Mouse (Mus musculus) NIH3T3 (cell line): ENCODE measurements around the gene Slc6a20b.
"Not testable (repeated sequence)": the region's sequence is repeated elsewhere in the genome, so short reads cannot be mapped to it uniquely, and the experiment has no call there.

ENCODE experiments used
- DNase-seq: peaks from one replicate; pipeline ENCODE4 v3.0.0-alpha.2; 2012; ENCODE audit warnings: low read depth

The Slc6a20b gene

DNA sequence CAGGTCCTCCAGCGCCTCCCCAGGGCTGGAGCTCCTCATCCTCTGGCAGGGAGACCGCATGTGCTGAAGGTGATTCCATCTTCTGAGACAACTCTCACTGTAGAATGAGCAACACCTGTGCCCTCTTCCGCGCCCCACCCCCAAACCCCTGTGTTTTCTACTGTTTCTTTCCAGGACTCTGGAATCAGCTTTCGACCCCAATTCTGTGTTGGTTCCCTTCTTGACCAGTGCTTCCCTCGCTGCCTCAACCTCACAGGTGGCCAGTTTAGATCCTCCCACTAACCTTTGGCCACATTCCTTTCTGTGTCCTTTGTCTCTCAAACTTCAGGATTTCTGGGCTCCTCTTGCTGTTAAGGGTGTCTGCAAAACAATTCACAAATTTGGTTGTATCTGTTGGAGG, at the start of gene Slc6a20b:
Gene Slc6a20b, minus strand, starts transcription at position 285 of the 400 bp plus-strand sequence.
- DNase-seq = no peak

DNA sequence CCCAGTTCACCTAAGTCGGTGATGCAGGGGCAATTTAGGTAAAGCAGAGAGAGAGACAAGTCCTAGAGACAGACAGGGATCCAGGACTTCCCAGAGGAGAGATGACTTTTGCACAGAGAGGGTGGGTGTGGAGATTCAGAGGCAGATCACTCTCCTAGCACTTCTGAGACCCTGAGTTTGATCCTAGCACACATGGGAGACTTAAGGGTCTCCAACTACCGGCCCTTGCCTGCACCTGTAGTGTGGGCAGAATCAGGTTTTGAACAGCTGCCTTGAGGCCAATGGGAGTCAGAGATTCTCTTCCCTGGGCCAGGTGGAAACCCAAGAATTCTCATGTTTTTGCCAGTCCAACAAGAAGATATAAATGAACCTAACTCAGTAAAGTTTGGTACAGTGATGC, 46.8 kb upstream of the Slc6a20b start:
- DNase-seq = no peak

DNA sequence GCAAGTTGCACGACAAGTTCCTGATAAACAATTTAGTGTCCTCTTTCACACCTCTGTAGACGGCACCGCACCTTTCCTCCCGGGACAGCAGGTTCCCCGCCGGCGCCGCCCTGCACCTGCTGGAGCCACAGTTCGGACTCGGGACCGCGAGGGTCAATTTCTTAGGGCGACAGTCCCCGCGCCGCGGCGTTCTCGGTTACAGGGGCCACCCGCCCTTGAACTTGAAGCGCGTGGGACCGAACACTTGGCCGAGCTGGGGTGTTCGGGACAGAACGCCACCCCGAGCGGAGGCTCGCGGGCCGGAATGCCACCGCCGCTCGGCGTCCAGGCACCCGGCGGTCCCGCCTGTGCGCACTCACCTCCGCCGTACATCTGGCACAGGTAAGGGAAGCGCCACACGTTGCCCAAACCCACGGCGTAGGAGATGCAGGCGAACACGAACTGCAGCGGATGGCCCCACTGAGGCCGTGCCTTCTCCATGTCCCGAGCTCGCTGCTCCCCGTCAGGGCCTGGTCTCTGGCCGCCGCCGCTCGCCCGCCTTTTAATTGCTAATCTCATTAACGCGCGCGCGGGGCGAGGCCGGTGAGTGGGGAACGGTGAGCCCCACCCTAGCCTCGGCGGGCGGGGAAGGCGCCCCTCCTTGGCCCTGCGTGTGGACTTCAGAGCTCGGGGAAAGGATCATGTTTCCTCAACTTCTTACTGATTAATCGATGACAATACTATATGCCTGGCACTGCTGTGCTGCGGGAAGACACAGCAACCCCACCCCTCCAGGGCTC, 46.2 kb upstream of the Slc6a20b start, which contains the start of the genes Ccr9 and Slc6a20a:
Gene Ccr9, plus strand, starts transcription at position 113 of the 779 bp plus-strand sequence.
Gene Slc6a20a, minus strand, starts transcription at position 559 of the 779 bp plus-strand sequence.
- DNase-seq = no peak

DNA sequence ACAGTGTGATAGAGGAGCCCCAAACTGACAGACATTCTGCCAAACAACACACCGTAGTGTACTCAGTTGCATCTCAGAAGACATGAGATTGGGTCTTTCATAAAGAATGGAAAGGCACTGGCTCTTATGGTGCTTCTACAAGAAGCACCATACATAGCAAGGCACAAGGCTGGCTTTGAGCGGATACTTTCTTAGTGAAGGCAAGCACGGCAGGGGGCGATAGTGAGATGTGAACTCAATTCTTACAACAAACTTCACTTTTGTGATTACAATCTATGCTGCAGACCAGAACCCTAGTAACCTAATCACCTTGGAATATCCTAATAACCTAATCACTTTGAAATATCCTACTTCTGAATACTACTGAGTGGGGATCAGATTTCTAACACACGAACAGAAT, 33.3 kb upstream of the Slc6a20b start:
- peak; percentile 77 for DNase-seq

DNA sequence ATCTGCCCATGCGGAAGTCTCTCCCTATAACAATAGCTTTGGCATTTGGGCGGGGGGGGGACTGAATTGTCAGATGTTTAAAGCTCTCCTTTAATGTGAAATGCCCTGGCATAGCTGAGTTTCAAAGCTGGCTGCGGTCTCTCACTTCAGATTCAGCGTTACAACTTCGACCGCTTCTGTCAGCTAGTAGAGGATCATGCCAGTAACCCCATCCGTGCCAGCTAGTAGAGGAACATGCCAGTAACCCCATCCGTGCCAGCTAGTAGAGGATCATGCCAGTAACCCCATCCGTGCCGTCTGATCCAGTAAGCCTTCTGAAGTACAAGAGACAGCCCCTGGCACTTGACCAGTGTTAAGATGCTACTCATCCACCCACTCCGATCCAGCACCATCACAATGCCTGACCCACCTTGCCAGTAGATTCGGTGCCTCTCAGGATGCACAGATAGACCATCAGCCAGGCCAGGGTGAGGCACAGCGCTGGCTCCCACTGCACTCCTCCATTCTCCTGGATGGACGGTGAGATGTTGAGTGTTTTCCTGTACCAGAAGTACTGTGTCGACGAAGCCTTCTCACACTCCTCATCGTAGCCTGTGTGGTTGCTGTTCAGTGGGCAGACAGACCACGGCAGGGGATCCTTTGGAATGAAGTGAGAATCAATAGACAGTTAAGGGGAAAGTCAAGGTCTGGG, 27.8 kb upstream of the Slc6a20b start:
- not testable (repeated sequence) for DNase-seq

DNA sequence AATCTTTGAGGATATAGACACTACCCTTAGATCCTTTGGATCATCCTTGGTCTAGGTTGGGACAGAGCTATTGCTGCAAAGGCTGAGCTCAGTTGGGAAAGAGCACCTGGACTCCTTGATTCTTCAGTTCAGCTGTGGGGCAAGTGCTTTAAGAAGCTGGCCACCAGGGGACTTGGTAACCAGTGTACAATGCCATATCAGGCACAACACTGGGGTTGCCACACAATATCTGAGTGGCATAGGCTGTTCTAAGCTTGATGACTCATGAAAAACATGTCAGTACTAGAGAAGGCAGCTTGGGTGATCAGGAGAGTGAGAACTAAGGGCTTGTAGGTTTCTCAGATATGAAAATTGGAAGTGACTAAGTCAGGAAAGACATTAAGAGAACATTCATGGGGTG, 26.6 kb upstream of the Slc6a20b start:
- DNase-seq = no peak

DNA sequence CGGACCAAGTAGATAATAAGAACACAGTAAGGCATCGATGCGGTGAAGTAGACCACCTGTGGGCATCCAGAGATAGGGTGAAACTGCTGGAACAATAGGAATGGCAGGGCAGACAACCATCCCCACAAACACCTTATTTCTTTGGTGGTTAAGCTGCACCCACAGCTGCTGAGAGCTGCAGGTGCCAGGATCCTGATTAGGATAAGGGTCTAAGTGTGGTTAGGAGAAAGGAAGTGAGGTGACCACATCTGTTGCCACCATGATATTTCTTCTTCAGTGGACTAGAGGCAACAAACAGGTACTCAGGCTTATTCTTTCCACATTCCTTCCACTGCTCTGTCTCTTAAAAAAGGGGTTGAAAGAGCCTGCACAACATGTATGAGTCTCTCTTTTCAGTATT, 25.1 kb upstream of the Slc6a20b start:
- no peak for DNase-seq

DNA sequence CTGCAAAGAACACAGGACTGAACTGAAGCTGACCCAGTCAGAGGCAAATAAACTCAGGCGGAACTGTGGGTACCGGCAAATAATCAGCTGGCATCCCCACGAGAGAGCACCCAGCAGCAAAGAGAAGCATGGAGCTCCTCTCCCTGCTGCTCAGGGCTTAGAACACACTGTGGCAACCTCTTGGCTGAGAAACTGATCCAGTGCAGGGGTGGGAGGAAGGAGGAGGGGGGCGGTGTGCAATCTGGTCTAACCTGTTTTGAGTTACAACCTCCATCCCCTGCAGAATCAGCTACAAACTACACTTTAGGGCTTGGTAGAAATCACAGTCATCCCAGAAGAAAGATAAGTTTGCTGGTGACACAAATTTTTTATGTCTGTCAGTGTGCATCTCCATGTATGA, 19.0 kb upstream of the Slc6a20b start:
- no peak for DNase-seq

DNA sequence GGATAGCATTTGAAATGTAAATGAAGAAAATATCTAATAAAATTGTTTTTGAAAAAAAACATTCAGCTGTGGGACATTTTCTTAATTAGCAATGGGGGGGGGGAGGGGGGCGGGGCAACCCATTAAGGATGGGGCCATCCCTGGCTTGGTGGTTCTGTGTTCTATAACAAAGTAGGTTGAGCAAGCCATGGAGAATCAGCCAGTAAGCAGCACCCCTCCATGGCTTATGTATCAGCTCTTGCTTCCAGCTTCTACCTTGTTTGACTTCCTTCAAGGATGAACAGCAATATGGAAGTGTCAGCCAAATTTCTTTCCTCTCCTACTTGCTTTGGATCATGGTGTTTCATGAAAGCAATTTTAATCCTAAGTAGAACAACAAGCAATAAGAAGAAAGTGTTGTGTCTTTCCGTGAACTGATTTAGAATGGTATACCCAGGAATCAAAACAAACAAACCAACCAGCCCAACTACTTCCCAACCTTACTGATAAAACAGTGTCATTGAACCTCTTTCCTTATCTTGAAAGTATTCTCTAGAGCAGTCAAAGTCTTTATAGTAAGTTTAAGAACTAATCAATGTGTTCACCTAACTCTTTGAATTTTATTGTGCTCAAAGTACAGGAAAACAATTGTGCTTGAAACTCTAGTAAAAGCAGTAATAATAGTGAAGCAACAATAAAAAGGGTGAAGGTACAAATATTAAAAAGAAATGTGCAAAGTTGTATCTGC, 17.6 kb upstream of the Slc6a20b start:
- DNase-seq = no peak

DNA sequence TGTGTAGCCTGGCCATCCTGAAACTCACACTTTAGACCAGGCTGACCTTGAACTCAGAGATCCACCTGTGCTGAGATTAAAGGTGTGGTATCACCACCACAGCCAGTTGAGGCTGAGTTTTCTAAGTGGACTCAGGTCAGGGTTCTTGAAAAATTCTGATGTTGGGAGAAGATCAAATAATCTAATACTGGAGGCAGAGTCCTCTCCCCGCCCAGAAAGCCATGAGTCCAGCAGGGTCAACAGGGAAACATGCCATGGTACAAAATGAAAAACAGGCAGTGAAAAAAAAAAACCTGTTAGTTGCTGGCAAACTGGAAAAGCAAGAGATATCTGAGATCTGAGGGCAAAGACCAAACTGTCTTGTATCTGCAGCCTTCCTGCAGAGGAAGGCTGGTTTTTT, 7.7 kb upstream of the Slc6a20b start:
- DNase-seq = no peak

DNA sequence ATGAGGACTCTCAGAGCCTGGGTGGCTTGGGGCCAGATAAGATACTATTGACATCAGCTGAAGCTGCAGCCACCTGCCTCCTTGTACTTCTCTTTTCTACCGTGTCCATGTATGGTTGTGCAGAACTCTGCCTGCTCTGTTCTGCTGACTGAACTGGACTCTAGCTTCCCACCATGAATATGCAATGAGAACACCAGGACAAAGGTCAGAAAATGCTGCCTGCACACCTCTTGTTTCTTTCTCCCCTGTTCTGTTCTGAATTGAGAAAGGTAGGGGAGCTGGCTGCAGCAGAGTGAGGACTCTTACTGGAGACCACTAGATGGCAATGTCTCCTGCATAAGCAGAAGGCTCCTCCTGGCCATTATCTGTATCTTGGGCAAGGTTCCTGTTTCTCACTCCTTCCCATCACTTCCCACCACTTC, 6.3 kb upstream of the Slc6a20b start:
- peak; percentile 62 for DNase-seq

DNA sequence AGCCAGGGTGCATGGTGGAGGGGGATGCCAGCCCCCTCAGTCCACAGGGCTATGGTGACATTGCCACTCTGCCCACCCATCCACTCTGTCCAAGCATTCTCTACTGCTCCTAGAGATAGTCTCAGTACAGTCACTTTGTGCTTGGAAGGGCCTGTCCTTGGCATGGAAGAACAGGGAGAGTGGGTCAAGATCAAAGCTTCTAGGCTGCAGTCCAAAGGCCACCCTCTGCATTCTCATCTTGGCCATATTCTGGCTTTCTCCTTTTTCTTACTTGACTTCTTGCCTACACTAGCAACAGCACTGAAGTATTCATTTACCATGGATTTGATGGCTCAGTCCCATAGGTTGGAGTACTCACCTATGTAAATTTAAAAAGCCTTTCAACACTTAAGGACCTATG, 5.9 kb upstream of the Slc6a20b start:
- no peak for DNase-seq

DNA sequence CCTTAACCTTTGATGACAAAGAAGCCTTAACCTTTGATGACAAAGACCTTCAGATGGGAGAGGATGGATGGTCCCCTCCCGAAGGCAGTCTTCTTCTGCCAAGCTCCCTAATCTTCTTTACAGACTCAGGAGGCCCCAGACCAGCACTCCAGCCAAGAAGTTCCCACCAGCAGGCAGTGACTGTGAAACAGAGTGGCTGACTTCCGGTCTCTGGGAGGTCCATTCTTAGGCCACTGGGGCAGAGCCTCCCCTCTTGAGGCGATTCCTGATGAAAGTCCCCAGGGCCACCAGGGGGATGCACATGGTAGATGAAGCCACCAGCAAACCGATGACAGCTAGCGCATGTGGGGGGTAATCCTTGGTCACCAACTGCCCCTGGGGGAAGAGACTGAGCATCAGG, 4.4 kb upstream of the Slc6a20b start:
- DNase-seq = no peak

DNA sequence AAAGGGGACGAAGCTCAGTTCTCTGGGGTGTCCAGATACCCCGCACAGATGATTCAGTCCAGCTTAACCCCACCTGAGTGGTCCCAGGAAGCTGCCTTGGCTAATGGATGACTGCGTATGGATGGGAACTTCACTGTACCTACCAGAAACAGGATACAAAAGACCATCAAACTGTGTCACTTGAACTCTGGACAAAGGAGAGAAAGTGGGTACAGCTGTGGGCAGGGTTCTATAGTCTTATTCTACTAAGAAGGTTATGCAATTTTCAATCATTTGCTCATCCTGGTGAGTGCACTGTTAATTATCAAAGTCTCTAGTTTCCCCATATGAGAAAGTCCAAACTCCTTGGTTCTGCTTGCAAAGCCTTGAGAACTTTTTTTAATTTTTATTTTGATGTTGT, 628 bp upstream of the Slc6a20b start:
- DNase-seq = no peak

DNA sequence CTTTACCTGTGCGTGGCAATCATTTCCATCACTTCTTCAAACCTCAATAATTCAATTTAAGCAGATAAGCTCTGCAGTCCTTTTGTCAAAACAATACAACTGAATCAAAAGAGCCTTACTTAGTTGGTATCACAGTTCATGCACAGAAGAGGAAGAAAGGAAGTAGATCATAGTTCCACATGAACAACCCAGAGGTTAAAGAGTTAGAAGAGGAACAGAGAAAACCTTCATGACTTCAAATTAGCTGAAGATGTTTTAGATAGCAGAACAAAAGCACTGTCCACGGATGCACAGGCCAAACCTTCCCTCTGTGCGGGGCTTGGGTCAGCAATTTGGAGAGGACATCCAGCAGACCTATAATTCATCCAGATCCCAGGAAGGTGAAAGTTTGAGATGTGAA, 699 bp downstream of the Slc6a20b start:
- DNase-seq = no peak

DNA sequence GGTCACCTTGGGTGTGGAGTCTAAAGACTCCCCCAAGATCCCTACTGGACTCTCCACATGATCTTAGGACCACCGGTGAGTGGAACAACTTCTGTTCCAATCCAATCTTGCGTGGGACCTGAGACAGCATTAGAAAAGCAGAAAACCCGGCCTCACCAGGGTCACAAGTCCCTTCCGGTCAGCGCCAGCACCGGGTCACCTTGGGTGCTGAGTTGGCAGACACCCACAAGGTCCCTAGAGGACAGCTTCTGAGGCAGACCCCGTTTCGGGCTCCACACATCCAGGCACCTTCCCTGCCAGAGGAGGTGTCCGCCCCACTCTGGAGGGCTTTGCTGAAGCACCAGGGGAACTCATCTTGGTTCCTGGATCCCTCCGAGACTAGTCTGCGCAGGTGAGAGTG, 6.5 kb downstream of the Slc6a20b start:
- no peak for DNase-seq

DNA sequence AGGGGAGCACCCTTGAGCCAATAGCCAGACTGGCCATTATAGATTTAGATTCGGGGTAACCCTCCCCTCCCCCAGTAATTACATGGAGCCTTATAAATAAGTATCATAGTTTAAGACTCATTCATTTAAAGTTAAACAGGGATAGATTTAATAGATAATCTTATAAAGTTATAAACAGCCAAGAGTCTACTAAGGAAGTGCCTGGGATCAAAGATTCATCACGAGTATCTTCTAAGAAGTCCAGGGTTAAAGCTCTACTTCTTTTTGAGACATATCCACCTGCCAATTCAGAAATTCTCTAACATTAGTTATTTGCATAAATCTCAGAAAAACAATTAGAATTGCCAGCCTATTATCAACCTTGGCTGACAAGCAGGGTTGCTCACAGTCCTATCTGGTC, 7.6 kb downstream of the Slc6a20b start:
- DNase-seq = no peak

DNA sequence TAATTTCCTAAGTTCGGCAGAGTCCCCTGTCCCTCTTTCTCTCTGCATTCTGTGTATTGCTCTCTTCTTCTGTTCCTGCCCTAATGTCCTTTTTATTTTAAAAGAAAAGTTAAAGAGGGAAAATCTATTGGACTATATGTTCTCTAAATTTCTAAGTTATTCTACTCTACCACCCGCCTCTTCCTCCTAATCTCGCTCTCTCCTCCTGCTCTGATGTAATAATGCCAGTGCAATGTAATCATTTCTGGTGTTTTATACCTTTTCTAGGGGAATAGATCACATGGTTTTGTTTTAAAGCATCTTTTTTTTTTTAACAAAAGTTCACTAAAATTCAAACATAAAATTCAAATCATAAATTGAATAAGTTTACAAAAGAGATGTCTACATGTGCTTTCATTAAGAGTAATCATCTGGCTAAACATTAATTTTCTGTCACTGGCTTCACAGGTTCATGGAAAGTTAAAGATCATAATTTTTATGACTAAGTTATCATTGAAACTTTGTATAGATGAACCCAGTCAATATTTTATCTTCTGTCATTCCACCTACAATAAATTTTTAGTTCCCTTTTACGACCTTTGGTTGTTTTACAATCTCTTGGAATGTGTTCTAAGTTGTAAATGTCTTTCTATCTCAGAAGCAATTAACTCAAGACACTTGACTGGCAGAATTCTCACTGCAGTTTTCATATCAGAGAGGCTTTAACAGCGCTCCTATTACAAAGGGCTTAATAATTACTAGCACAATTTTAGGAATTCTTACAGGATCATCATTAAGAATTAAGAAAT, 11.9 kb downstream of the Slc6a20b start:
- DNase-seq = no peak

DNA sequence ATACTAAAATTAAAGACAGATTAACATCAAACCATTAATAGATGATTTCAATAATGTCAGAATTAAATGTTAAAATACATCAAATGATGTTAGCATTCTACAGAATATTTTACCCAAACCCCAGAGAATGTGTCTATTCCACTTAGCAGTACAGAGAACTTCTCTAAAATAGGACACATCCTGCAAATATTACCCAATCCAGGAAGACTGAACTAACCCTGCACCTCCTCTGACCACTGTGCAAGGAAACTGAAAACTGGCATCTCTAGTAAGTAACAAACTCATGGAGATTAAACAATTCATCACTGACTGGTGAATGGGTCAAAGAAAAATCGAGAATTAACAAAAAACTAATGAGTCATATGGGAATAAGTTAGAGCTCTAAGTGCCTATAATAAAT, 30.8 kb downstream of the Slc6a20b start:
- DNase-seq = no peak

DNA sequence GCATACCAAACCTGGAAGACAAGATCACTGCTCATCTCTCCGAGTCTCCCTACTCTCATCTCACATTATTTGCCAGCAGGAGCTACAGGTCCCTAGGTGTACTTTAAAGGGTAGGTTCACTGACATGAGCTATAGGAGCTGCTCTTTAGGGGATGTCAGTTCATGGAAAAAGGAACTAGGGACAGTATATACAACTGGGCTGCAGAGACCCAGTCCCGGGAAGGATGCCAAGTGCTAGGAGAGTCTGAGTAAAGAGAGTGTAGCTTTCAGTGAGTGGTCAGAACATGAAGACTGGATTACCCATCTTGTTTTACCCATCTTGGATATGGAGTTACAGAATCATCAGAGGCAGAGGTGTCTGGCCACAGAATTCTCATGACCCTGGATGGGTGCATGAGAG, 35.0 kb downstream of the Slc6a20b start:
- peak; percentile 5 for DNase-seq

DNA sequence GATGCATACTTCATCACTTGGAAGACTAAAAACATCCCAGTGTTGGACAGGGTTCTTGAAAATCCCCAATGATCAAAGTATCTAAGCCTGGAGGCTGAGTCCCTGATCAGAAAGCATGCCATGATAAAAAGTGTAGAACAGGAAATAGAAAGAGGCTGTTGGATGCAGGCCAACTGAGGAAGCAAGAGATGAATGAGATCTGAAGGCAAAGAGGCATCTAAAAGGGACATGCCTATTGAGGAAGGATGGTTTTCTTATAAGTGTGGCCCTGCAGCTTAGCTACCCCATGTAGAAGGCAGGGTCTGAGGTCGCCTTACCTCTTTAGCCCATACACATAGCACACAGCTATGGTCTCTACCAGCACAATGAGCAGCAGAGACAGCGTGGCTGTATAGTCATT, 35.5 kb downstream of the Slc6a20b start:
- no peak for DNase-seq

DNA sequence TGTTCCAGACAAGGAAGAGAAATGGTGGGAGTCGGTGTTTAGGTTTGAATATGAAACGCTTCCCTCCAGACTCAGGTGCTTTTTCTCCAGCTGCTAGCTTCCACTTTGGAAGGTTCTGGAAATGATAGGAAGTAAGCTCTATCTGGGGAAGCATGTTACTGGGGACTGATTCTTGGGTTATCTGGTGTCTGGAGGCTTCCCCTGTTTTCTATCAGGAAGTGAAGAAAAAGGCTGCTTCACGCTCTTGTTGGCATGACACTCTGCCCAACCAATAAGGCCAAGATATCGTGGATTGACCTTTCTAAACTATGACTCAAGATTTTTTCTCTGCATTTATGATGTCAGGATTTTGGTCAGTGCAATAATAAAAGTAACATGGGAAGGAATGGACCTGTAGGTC, 37.2 kb downstream of the Slc6a20b start:
- no peak for DNase-seq
